Mouse (Mus musculus) midbrain, postnatal 0 days (tissue): Measurements from ENCODE around the gene 1700102P08Rik. TPM values are rescaled to one million over a fixed set of nuclear protein-coding genes. Genes with fewer than 3 reads are reported as not detected.
A peak's percentile ranks its signal among the peaks of the same experiment; 100 is the strongest.

Experiments
- ATAC-seq: fragments of 200-750 bp; cut with Nextera tagmentation; 2 replicates; pipeline ENCODE4 v1.8.0; 2017; ENCODE audit warnings: moderate number of reproducible peaks, mild to moderate bottlenecking, moderate TSS enrichment, moderate library complexity; ENCODE audit not compliant: low FRiP score
- DNase-seq: peaks from one replicate; pipeline ENCODE4 v3.0.0-alpha.2; 2015; ENCODE audit warnings: low spot score
- H3K27ac ChIP-seq: fragments of 300-500 bp; sonication (generic); 2 replicates; pipeline ENCODE4 v1.5.1; 2014; ENCODE audit warnings: low read depth, mild to moderate bottlenecking, low read length, mixed read lengths
- H3K27me3 ChIP-seq: fragments of 300-500 bp; sonication (generic); 2 replicates; pipeline ENCODE4 v1.6.1; 2014; ENCODE audit warnings: low read length, control low read depth, mixed read lengths; ENCODE audit not compliant: insufficient read depth
- H3K36me3 ChIP-seq: fragments of 300-500 bp; sonication (generic); 2 replicates; pipeline ENCODE4 v1.6.1; 2014; ENCODE audit warnings: low read length, control low read depth, mixed read lengths; ENCODE audit not compliant: insufficient read depth
- H3K4me1 ChIP-seq: fragments of 300-500 bp; sonication (generic); 2 replicates; pipeline ENCODE4 v1.6.1; 2014; ENCODE audit warnings: mild to moderate bottlenecking, control low read depth, antibody characterized with exemption, low read length, mixed read lengths; ENCODE audit not compliant: insufficient read depth
- H3K4me2 ChIP-seq: fragments of 300-500 bp; sonication (generic); 2 replicates; pipeline ENCODE4 v1.6.1; 2014; ENCODE audit warnings: low read depth, mild to moderate bottlenecking, low read length, mixed read lengths; ENCODE audit not compliant: poor library complexity, severe bottlenecking
- H3K4me3 ChIP-seq: fragments of 300-500 bp; sonication (generic); 2 replicates; pipeline ENCODE4 v1.5.1; 2014; ENCODE audit warnings: low read depth, mild to moderate bottlenecking, low read length, moderate library complexity
- H3K9ac ChIP-seq: fragments of 300-500 bp; sonication (generic); replicated peaks from 2 replicates; pipeline ENCODE4 v1.6.1; 2014; ENCODE audit warnings: mild to moderate bottlenecking, low read length, moderate library complexity, mixed read lengths; ENCODE audit not compliant: poor library complexity, severe bottlenecking
- H3K9me3 ChIP-seq: fragments of 300-500 bp; sonication (generic); 2 replicates; pipeline ENCODE4 v1.6.1; 2016; ENCODE audit warnings: low read length, control low read depth
- CTCF ChIP-seq: IDR thresholded peaks from 2 replicates; pipeline ENCODE4 v1.5.1; 2016; ENCODE audit warnings: antibody characterized with exemption, mild to moderate bottlenecking
- WGBS: fragments of 180-500 bp; shearing (Covaris S2); extraction: QIAGEN DNeasy Blood & Tissue Kit; methylation state at CpG from one replicate; pipeline ENCODE4 v1.1.7; 2014; 5-methylcytosine and 5-hydroxymethylcytosine counted together
- polyA plus RNA-seq: library from polyadenylated mRNA; unstranded; fragments of >200 nt; fragmentation: Nextera tagmentation; extraction: Ambion mirVana; gene quantifications from 2 replicates; pipeline ENCODE4 v1.2.1, GENCODE M21; 2015
- total RNA-seq: library from RNA; depleted of rRNA; stranded (reverse); fragments of >200 nt; gene quantifications from 2 replicates; pipeline ENCODE4 v1.2.3, GENCODE M21; 2014

The 1700102P08Rik gene
- total and polyA plus RNA-seq, 2 experiments from 2014 or later = 1.4 to 3.0 TPM

- H3K4me1 ChIP-seq = peaks cover 29% of the 10 kb centered on the region
Observed at GRCm38 (mm10) chr9:108451519-108452160, 59.0 kb downstream of the 1700102P08Rik start.

DNA sequence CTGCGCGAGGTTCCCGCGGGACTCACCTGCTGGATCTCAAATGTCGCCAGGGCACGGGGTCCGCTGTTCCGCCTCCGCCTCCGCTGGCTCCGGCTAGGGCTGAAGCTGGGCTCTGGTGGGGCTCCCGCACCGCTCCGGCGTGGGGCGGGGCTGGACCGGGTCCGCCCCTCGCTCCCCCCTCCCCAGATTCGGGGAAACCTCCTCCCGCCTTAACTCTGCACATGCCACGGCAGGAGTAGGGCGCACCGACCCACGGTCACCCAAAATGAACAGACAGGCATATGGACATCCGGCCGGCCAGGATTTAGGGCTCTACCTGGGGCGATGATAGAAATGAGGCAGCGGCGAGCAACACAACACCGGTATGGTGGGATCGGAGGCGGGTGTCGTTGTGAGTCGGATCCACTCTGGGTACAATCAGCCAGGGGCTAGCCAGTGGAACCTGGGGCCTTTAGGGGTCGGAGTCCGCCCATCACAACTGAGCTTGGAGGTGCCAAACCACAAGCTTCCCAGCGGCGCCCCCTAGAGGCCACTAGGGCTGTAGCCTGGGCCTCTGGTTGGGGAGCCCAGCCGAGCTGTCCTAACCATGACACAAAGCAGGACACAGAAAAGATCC lies 59.8 kb downstream of the 1700102P08Rik start:
- peak overlapping the region; percentile 75 for H3K4me3 ChIP-seq
- ATAC-seq = peak; percentile 86
- peak overlapping the region; percentile 82 for H3K27ac ChIP-seq
- H3K9ac ChIP-seq = peak overlapping the region; percentile 90
- TF ChIP-seq CTCF = peak; percentile 93
- no peaks in the 10 kb centered on the region for H3K9me3 ChIP-seq
- H3K27me3 ChIP-seq = no peaks in the 10 kb centered on the region
- H3K36me3 ChIP-seq = peaks cover 17% of the 10 kb centered on the region
- under 1% methylated on average over 39 of the region's 40 CpGs for WGBS
- DNase-seq = peak; percentile 94
- H3K4me2 ChIP-seq = peak overlapping the region; percentile 73
- peaks cover 29% of the 10 kb centered on the region for H3K4me1 ChIP-seq

More at GRCm38 (mm10) chr9:108451519-108452160, 59.0 kb downstream of the 1700102P08Rik start:
- peak overlapping the region; percentile 73 for H3K4me2 ChIP-seq
- peak overlapping the region; percentile 75 for H3K4me3 ChIP-seq
- ATAC-seq (no peak), DNase-seq (no peak)
- peak overlapping the region; percentile 90 for H3K9ac ChIP-seq
- H3K36me3 ChIP-seq = peaks cover 17% of the 10 kb centered on the region
- H3K9me3 ChIP-seq = no peaks in the 10 kb centered on the region
- no peaks in the 10 kb centered on the region for H3K27me3 ChIP-seq
- H3K27ac ChIP-seq = peak overlapping the region; percentile 82
- no peak for TF ChIP-seq CTCF
- 44% methylated on average over 6 of the region's 6 CpGs for WGBS

DNA sequence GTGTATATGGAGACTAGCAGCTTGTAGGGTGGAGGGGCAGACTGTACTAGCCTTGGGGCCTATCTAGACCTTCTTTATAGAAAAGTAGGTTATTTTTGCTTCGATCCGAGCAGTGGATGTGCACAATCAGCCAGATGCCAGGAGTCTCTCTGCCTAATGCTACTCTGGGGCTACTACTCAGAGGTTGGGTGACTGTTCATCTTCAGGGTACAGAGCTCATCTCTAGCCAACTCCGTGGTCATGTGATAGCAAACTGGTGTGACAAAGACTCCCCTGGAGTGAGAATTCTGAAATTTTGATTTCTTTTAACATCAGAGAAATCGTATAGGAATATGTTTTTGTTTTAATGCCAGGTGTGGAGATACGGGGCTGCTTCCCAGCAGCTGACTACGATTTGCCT lies 60.3 kb downstream of the 1700102P08Rik start:
- peak; percentile 36 for ATAC-seq
- no peak for DNase-seq
- Histone ChIP-seq H3K4me2 (peak overlapping the region; percentile 73), H3K9ac (peak overlapping the region; percentile 90), H3K4me1 (peaks cover 29% of the 10 kb centered on the region), H3K27me3 (no peaks in the 10 kb centered on the region), H3K4me3 (peak overlapping the region; percentile 75), H3K9me3 (no peaks in the 10 kb centered on the region), H3K36me3 (peaks cover 12% of the 10 kb centered on the region), H3K27ac (peak overlapping the region; percentile 82)
- WGBS = 27% methylated on average over 6 of the region's 6 CpGs
- no peak for TF ChIP-seq CTCF

DNA sequence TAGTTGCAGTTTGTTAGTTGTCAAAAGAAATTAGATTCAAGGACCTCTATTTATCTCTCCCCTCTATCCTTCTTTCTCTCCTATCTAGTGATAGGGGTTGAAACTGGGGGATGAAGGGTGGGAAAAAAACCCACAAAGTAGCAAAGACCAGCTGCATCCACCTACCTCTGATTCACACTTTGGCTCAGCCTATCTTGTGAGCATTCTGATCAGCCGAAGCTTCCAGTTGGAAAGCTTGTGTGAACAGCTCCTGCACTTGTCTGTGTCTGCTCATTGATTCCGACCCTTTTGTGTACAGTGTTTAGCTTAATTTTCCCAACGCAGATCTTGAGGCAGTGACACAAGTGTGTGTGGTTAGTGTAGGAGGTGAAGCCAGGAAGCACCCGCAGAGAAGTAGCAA lies 60.9 kb downstream of the 1700102P08Rik start:
- peaks cover 6% of the 10 kb centered on the region for H3K36me3 ChIP-seq
- ATAC-seq = no peak
- H3K4me1 ChIP-seq = peaks cover 29% of the 10 kb centered on the region
- H3K9ac ChIP-seq = peak overlapping the region; percentile 90
- no peak for TF ChIP-seq CTCF
- no peaks in the 10 kb centered on the region for H3K27me3 ChIP-seq
- DNase-seq = no peak
- no peaks in the 10 kb centered on the region for H3K9me3 ChIP-seq
- H3K4me2 ChIP-seq = peak overlapping the region; percentile 73
- 68% methylated on average over 4 of the region's 4 CpGs for WGBS
- H3K4me3 ChIP-seq = peak overlapping the region; percentile 75
- peak overlapping the region; percentile 82 for H3K27ac ChIP-seq

GRCm38 (mm10) chr9:108454429-108454828 lies 61.8 kb downstream of the 1700102P08Rik start:
- 0 out of 2 replicates have a peak overlapping the region, but pooled peaks have one; percentile 19 for H3K9ac ChIP-seq

More at GRCm38 (mm10) chr9:108454429-108454828, 61.8 kb downstream of the 1700102P08Rik start:
- Histone ChIP-seq H3K9me3 (no peaks in the 10 kb centered on the region), H3K27me3 (no peaks in the 10 kb centered on the region), H3K4me3 (no peak overlapping the region), H3K4me2 (no peak overlapping the region), H3K27ac (no peak overlapping the region), H3K36me3 (no peaks in the 10 kb centered on the region), H3K4me1 (peaks cover 28% of the 10 kb centered on the region)
- TF ChIP-seq CTCF = no peak
- ATAC-seq = no peak
- WGBS = 90% methylated on average over 6 of the region's 6 CpGs
- DNase-seq = no peak
